ENCODE assay signal across 22 mouse cellular contexts in the genomic region with DNA sequence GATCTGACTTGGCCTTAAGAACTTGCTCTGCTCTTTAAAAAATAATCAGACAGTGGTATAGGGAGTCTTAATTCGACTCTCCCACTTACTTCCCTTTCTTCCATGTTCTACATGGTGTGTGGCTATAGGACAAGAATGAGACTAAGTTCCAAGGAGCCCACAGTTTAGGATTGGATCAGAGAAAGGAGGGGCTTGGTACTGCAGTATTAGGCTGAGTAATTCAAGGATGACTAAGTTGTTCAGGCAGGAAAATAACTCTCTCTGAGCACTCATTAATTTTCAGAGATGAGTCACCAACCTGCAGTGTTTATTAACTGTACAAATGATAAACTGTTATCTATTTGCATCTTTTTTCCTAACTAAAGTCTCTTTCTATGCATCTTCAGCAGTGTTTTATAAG. TPM values are rescaled to one million over a fixed set of nuclear protein-coding genes. Genes with fewer than 3 reads are reported as not detected.
DNase-seq lines count a peak whose midpoint lies in the region; TF ChIP-seq lines count a peak whose summit lies in the region.
"Had no signal": no experiment of that assay in that cellular context is flagged by ENCODE, and none has a peak within 500 bp of the region (broad histone marks: within the 10 kb centered on the region; RNA-seq: fewer than 3 reads in every experiment).

No protein-coding gene starts in this region.

- intact Hi-C loops in gastrocnemius, postnatal 36 days (cut with DNase I) = no loop called here

- H3K27ac ChIP-seq in layer of hippocampus, adult 2 months = no peak overlapping the region
- H3K27ac ChIP-seq: embryonic facial prominence, embryonic 13.5 days; embryonic facial prominence, embryonic 15.5 days; forebrain, embryonic 13.5 days had no signal

- no peak overlapping the region for H3K4me3 ChIP-seq in layer of hippocampus, adult 2 months
- H3K4me3 ChIP-seq: embryonic facial prominence, embryonic 13.5 days; embryonic facial prominence, embryonic 15.5 days; forebrain, embryonic 13.5 days had no signal

- no peak for TF ChIP-seq CTCF in layer of hippocampus, adult 2 months (conservative IDR thresholded peaks at IDR 0.05)

- peak; percentile 55 for DNase-seq in 3T3-L1 (ENCODE audit: low read depth, low spot score)
- peak; percentile 50 for DNase-seq in Muller cell, postnatal 12 days (ENCODE audit: inconsistent ontology term)
- DNase-seq in brain, adult 2 months (ENCODE audit: low read depth, low spot score) = peak; percentile 50
- DNase-seq in layer of hippocampus, adult 2 months (ENCODE audit: low spot score in 2 of 2) = no peak
- no peak for DNase-seq in right cerebral cortex, postnatal 4 days
- no peak for DNase-seq in gastrocnemius, postnatal 36 days
- DNase-seq: adrenal gland, adult 8-10 months; adrenal gland, postnatal 14 days; adrenal gland, postnatal 36 days; B cell, adult 2 months; cerebellum, adult 11 months; cerebellum, adult 18-20 months; cerebellum, adult 8-10 months; cerebellum, adult 9-11 months; cerebellum, postnatal 14 days; cerebellum, postnatal 36 days; embryo, embryonic 11 days had no signal

RNA-seq across cellular contexts. Expression of gene Adam23, which starts 45.3 kb away (rescaled TPM):
- 100 to 1,000 TPM; 129 to 131 TPM for total RNA-seq in layer of hippocampus, adult 2 months (2021)
- total RNA-seq in gastrocnemius, postnatal 36 days (2021) = 1 to 10 TPM; 1.4 to 1.8 TPM
- total RNA-seq: CH12.LX; common myeloid progenitor, adult 5-6 weeks had no signal

Comparison
In these comparisons a context has a peak if more than half of its experiments do, and no peak if none do; other contexts are left out.
1. DNase-seq: peak in 3T3-L1 (single experiment), Muller cell, postnatal 12 days (single experiment) and brain, adult 2 months (single experiment); none in layer of hippocampus, adult 2 months (0 of 2), right cerebral cortex, postnatal 4 days (single experiment) and gastrocnemius, postnatal 36 days (0 of 2).
2. RNA of gene Adam23, which starts 45.3 kb away (total RNA-seq): 129 to 131 TPM in layer of hippocampus, adult 2 months; 1.4 to 1.8 TPM in gastrocnemius, postnatal 36 days; every median in the first group is over 10 times any median in the second.